Mouse (Mus musculus) intestine, embryonic 16.5 days (tissue): Measurements from ENCODE around the gene Zscan29. TPM values are rescaled to one million over a fixed set of nuclear protein-coding genes. Genes with fewer than 3 reads are reported as not detected.

ENCODE experiments used
- ATAC-seq: fragments of 200-750 bp; cut with Nextera tagmentation; 2 replicates; pipeline ENCODE4 v1.8.0; 2017; ENCODE audit warnings: moderate TSS enrichment, moderate library complexity
- H3K27ac ChIP-seq: fragments of 300-500 bp; sonication (generic); 2 replicates; pipeline ENCODE4 v1.5.1; 2014; ENCODE audit warnings: mild to moderate bottlenecking, low read length
- H3K27me3 ChIP-seq: fragments of 300-500 bp; sonication (generic); replicated peaks from 2 replicates; pipeline ENCODE4 v1.6.1; 2014; ENCODE audit warnings: low read length, control low read depth, mixed read lengths; ENCODE audit not compliant: control insufficient read depth, insufficient read depth
- H3K36me3 ChIP-seq: fragments of 300-500 bp; sonication (generic); 2 replicates; pipeline ENCODE4 v1.6.1; 2014; ENCODE audit warnings: low read length, control low read depth; ENCODE audit not compliant: control insufficient read depth, insufficient read depth
- H3K4me1 ChIP-seq: fragments of 300-500 bp; sonication (generic); 2 replicates; pipeline ENCODE4 v1.6.1; 2014; ENCODE audit warnings: low read length, control low read depth, mixed read lengths; ENCODE audit not compliant: control insufficient read depth, insufficient read depth
- H3K4me2 ChIP-seq: fragments of 300-500 bp; sonication (generic); 2 replicates; pipeline ENCODE4 v1.6.1; 2014; ENCODE audit warnings: low read depth, low read length, control low read depth
- H3K4me3 ChIP-seq: fragments of 300-500 bp; sonication (generic); 2 replicates; pipeline ENCODE4 v1.5.1; 2014; ENCODE audit warnings: mild to moderate bottlenecking, low read length
- H3K9ac ChIP-seq: fragments of 300-500 bp; sonication (generic); 2 replicates; pipeline ENCODE4 v1.6.1; 2014; ENCODE audit warnings: low read depth, low read length
- H3K9me3 ChIP-seq: fragments of 300-500 bp; sonication (generic); 2 replicates; pipeline ENCODE4 v1.6.1; 2016; ENCODE audit warnings: low read length, control low read depth; ENCODE audit not compliant: control insufficient read depth
- WGBS: fragments of 180-500 bp; shearing (Covaris S2); extraction: QIAGEN DNeasy Blood & Tissue Kit; methylation state at CpG from one replicate; pipeline ENCODE4 v1.1.7; 2014; 5-methylcytosine and 5-hydroxymethylcytosine counted together
- polyA plus RNA-seq: library from polyadenylated mRNA; unstranded; fragments of >200 nt; fragmentation: Nextera tagmentation; extraction: Ambion mirVana; gene quantifications from 2 replicates; pipeline ENCODE4 v1.2.1, GENCODE M21; 2015

Zscan29 gene
- polyA plus RNA-seq, 1 experiment from 2014 or later = 8.3 TPM

DNA sequence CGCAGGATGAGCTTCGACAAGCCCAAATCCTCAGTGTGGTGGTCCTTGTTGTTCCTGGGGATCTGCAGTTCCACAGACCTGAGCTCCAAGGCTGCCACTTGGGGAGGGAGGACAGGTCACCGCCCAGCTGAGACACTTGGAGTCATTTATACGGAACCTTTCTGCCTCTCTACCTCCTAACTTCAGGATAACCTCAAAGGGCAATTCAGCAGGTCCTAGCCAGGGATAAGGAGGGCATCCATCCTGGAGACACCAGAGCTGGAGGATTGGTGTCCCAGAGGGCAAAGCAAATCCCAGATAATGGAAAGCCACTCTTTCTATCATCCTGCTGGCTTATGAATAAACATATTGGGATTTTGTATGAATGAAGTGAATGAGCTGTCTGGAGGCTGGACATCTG, 61.2 kb downstream of the Zscan29 start, which contains the start of gene Tgm7:
Gene Tgm7 (minus strand): TSS at position 101 of the 400 bp plus-strand sequence.
- 86% methylated on average over 4 of the region's 4 CpGs for WGBS

More for the DNA sequence above, 61.2 kb downstream of the Zscan29 start, which contains the start of gene Tgm7:
- Histone ChIP-seq H3K4me1 (no peaks in the 10 kb centered on the region), H3K9ac (no peak within 1 kb of the TSS), H3K27me3 (no peaks in the 10 kb centered on the region), H3K9me3 (no peaks in the 10 kb centered on the region), H3K4me3 (no peak within 1 kb of the TSS), H3K4me2 (no peak within 1 kb of the TSS), H3K27ac (no peak within 1 kb of the TSS), H3K36me3 (no peaks in the 10 kb centered on the region)
- ATAC-seq = no peak

Other genes with a start within 250 kb of the Zscan29 start
- gene Ubr1, start 200.4 kb downstream of the Zscan29 start, polyA plus RNA-seq = 15.4 and 16.2 TPM in 2 replicates
- 4.1 and 4.3 TPM in 2 replicates for gene Tmem62, start 194.1 kb downstream of the Zscan29 start, polyA plus RNA-seq
- gene Ccndbp1, start 162.7 kb downstream of the Zscan29 start, polyA plus RNA-seq = 34.5 and 34.6 TPM in 2 replicates
- gene Epb42, start 134.1 kb downstream of the Zscan29 start, polyA plus RNA-seq = 1.5 and 3.4 TPM in 2 replicates
- not detected in 2 replicates for gene Tgm5, start 85.3 kb downstream of the Zscan29 start, polyA plus RNA-seq
- 0.16 and 0.17 TPM in 2 replicates for gene Tgm7, start 61.3 kb downstream of the Zscan29 start, polyA plus RNA-seq
- gene Adal, start 30.7 kb downstream of the Zscan29 start, polyA plus RNA-seq = 16.7 and 17.4 TPM in 2 replicates
- 19.3 and 19.8 TPM in 2 replicates for gene Lcmt2, start 30.5 kb downstream of the Zscan29 start, polyA plus RNA-seq
- gene Tubgcp4, start 471 bp downstream of the Zscan29 start, polyA plus RNA-seq = 31.8 and 37.2 TPM in 2 replicates
- 26.5 and 31.0 TPM in 2 replicates for gene Trp53bp1, start 100.3 kb upstream of the Zscan29 start, polyA plus RNA-seq
- gene Map1a, start 118.5 kb upstream of the Zscan29 start, polyA plus RNA-seq = 1.9 and 2.6 TPM in 2 replicates
- 18.7 and 21.4 TPM in 2 replicates for gene Ppip5k1, start 184.3 kb upstream of the Zscan29 start, polyA plus RNA-seq
- 880 and 1,082 TPM in 2 replicates for gene Ckmt1, start 186.6 kb upstream of the Zscan29 start, polyA plus RNA-seq
- 0.04 TPM in 2 replicates for gene Strc, start 216.0 kb upstream of the Zscan29 start, polyA plus RNA-seq
- gene Pdia3, start 242.7 kb upstream of the Zscan29 start, polyA plus RNA-seq = 889 and 911 TPM in 2 replicates
- 1.1 and 1.5 TPM in 2 replicates for gene Catsper2, start 242.7 kb upstream of the Zscan29 start, polyA plus RNA-seq